ENCODE assay signal across 13 mouse cellular contexts in the genomic region with DNA sequence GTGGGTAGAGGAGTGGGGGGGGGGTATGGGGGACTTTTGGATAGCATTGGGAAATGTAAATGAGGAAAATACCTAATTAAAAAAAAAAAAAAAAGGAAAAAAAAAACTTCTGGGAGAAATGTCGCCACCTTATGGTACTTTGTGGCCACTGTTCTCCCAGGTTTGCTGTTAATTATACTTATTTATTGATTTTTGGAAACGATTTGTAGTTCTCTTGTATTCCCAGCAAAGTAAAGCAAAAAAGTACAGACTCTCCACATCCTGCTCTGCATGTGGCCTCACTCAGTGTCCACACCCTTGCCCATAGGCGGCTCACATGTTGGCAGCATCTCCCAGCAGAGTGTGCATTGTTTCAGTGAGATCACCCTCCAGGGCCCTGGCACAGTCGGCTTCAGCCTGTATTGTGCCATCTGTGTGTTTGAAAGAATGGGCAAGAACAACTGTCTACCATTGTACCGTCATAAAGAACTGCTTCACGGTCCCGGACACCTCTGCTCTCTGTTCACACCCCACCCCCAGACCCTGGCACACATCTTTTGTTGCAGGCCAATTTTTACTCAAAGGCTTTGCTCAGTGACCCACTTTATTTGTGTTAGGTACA. TPM values are rescaled to one million over a fixed set of nuclear protein-coding genes. Genes with fewer than 3 reads are reported as not detected.
A peak's percentile ranks its signal among the peaks of the same experiment; 100 is the strongest.
DNase-seq lines count a peak whose midpoint lies in the region; ATAC-seq and TF ChIP-seq lines count a peak whose summit lies in the region.
"Had no signal": no experiment of that assay in that cellular context is flagged by ENCODE, and none has a peak within 500 bp of the region (broad histone marks: within the 10 kb centered on the region; RNA-seq: fewer than 3 reads in every experiment).

No protein-coding gene starts in this region.

- H3K27ac ChIP-seq in forebrain, embryonic 11.5 days (ENCODE audit: low read depth, low read length), result no peak overlapping the region
- H3K27ac ChIP-seq in forebrain, embryonic 10.5 days, result no peak overlapping the region
- no peak overlapping the region; the same call in 1 of the 2 replicates for H3K27ac ChIP-seq in layer of hippocampus, adult 2 months
- H3K27ac ChIP-seq in forebrain, embryonic 16.5 days (ENCODE audit: low read length), result no peak overlapping the region

- no peak overlapping the region for H3K4me3 ChIP-seq in forebrain, embryonic 11.5 days (ENCODE audit: low read depth, low read length)
- no peak overlapping the region for H3K4me3 ChIP-seq in forebrain, embryonic 10.5 days
- H3K4me3 ChIP-seq in layer of hippocampus, adult 2 months, result no peak overlapping the region
- no peak overlapping the region for H3K4me3 ChIP-seq in forebrain, embryonic 16.5 days (replicated peaks; ENCODE audit: low read length)

- TF ChIP-seq CTCF in layer of hippocampus, adult 2 months (conservative IDR thresholded peaks at IDR 0.05), result peak; percentile 71

- no peak overlapping the region for H3K9ac ChIP-seq in forebrain, embryonic 11.5 days (ENCODE audit: low read length)
- H3K9ac ChIP-seq in forebrain, embryonic 16.5 days (replicated peaks; ENCODE audit: low read depth, low read length), result no peak overlapping the region

- H3K27me3 ChIP-seq in forebrain, embryonic 11.5 days (ENCODE audit: control insufficient read depth, insufficient read depth, low read length), result peaks cover 2% of the 10 kb centered on the region; the same call in 1 of the 2 replicates
- H3K27me3 ChIP-seq in forebrain, embryonic 10.5 days (ENCODE audit: poor library complexity, severe bottlenecking), result peaks cover 9% of the 10 kb centered on the region
- no peaks in the 10 kb centered on the region for H3K27me3 ChIP-seq in forebrain, embryonic 16.5 days (replicated peaks; ENCODE audit: control insufficient read depth, insufficient read depth, low read length)

- H3K4me2 ChIP-seq in forebrain, embryonic 11.5 days (ENCODE audit: low read depth, low read length, severe bottlenecking), result no peak overlapping the region
- H3K4me2 ChIP-seq in forebrain, embryonic 16.5 days (ENCODE audit: low read length), result no peak overlapping the region

- 55% methylated on average over 7 of the region's 7 CpGs for WGBS in forebrain, embryonic 11.5 days
- 68% methylated on average over 7 of the region's 7 CpGs for WGBS in forebrain, embryonic 10.5 days
- WGBS in forebrain, embryonic 16.5 days, result 29% methylated on average over 7 of the region's 7 CpGs

- H3K36me3 ChIP-seq in forebrain, embryonic 11.5 days (ENCODE audit: control insufficient read depth, insufficient read depth, low read length), result no peaks in the 10 kb centered on the region
- H3K36me3 ChIP-seq in forebrain, embryonic 10.5 days (replicated peaks), result no peaks in the 10 kb centered on the region
- no peaks in the 10 kb centered on the region for H3K36me3 ChIP-seq in forebrain, embryonic 16.5 days (ENCODE audit: control insufficient read depth, insufficient read depth)

- 0 out of 2 replicates have a peak, but pooled peaks have one; percentile 39 for ATAC-seq in forebrain, embryonic 11.5 days (replicated peaks; ENCODE audit: low FRiP score)
- peak; percentile 70; the same call in 1 of the 2 replicates for ATAC-seq in forebrain, embryonic 16.5 days

- H3K4me1 ChIP-seq in forebrain, embryonic 11.5 days (replicated peaks; ENCODE audit: control insufficient read depth, insufficient read depth, low read length), result no peaks in the 10 kb centered on the region
- peaks cover 5% of the 10 kb centered on the region; the same call in 1 of the 2 replicates for H3K4me1 ChIP-seq in forebrain, embryonic 10.5 days
- 0 out of 2 replicates have a peak, but pooled peaks cover 4% of the 10 kb centered on the region for H3K4me1 ChIP-seq in forebrain, embryonic 16.5 days (replicated peaks; ENCODE audit: control insufficient read depth, insufficient read depth, low read length)

- H3K9me3 ChIP-seq in forebrain, embryonic 11.5 days (ENCODE audit: control insufficient read depth, low read length), result no peaks in the 10 kb centered on the region
- no peaks in the 10 kb centered on the region for H3K9me3 ChIP-seq in forebrain, embryonic 10.5 days
- no peaks in the 10 kb centered on the region for H3K9me3 ChIP-seq in forebrain, embryonic 16.5 days (ENCODE audit: control insufficient read depth, low read length)

- no peak for DNase-seq in forebrain, embryonic 11.5 days (ENCODE audit: low spot score)
- no peak for DNase-seq in forebrain, embryonic 10.5 days (ENCODE audit: extremely low spot score, low spot score)
- DNase-seq in layer of hippocampus, adult 2 months (ENCODE audit: low spot score in 2 of 2), result no peak
- no peak for DNase-seq in layer of hippocampus, postnatal 10 days (ENCODE audit: low spot score in 2 of 2)
- peak; percentile 5 for DNase-seq in 3T3-L1 (ENCODE audit: low read depth, low spot score)
- no peak for DNase-seq in thymus, postnatal 10 days (ENCODE audit: low spot score in 2 of 2)
- no peak for DNase-seq in adrenal gland, postnatal 14 days
- DNase-seq: adrenal gland, postnatal 36 days; heart, postnatal 4 days; kidney, postnatal 10 days; lung, postnatal 10 days; thymus, postnatal 14 days had no signal

RNA-seq across cellular contexts. Expression of a gene that starts 6.4 kb away (rescaled TPM):
- polyA plus RNA-seq in forebrain, embryonic 11.5 days (2014; fragmentation: Nextera tagmentation; extraction: Ambion mirVana), result 13.2 and 14.2 TPM in 2 replicates
- 7.6 and 8.8 TPM in 2 replicates for polyA plus RNA-seq in forebrain, embryonic 10.5 days (2016; fragmentation: Nextera tagmentation; extraction: Ambion mirVana)
- 10 to 100 TPM; 31.3 to 35.3 TPM for total RNA-seq in layer of hippocampus, adult 2 months (2021)
- total RNA-seq in layer of hippocampus, postnatal 10 days (2021), result 10 to 100 TPM; 40.7 to 40.8 TPM
- 14.6 and 16.6 TPM in 2 replicates for polyA plus RNA-seq in forebrain, embryonic 16.5 days (2015; fragmentation: Nextera tagmentation; extraction: Ambion mirVana)
- 26.0 and 26.4 TPM in 2 replicates for total RNA-seq in adrenal gland, postnatal 14 days (2021)

RNA-seq across cellular contexts. Expression of a gene that starts 52.7 kb away (rescaled TPM):
- 65.9 and 69.6 TPM in 2 replicates for polyA plus RNA-seq in forebrain, embryonic 11.5 days (2014; fragmentation: Nextera tagmentation; extraction: Ambion mirVana)
- polyA plus RNA-seq in forebrain, embryonic 10.5 days (2016; fragmentation: Nextera tagmentation; extraction: Ambion mirVana), result 77.9 and 80.0 TPM in 2 replicates
- 10 to 100 TPM; 41.3 to 48.2 TPM for total RNA-seq in layer of hippocampus, adult 2 months (2021)
- total RNA-seq in layer of hippocampus, postnatal 10 days (2021), result 10 to 100 TPM; 29.5 to 30.4 TPM
- 80.9 and 86.9 TPM in 2 replicates for polyA plus RNA-seq in forebrain, embryonic 16.5 days (2015; fragmentation: Nextera tagmentation; extraction: Ambion mirVana)
- total RNA-seq in adrenal gland, postnatal 14 days (2021), result 44.4 and 47.7 TPM in 2 replicates
